Mouse (Mus musculus) spleen, postnatal 36 days (tissue): Measurements from ENCODE around the gene Gpd2.

Source experiments
- DNase-seq, 2 experiments: peaks; one replicate each; pipeline ENCODE4 v3.0.0; 2022; ENCODE audit warnings: low spot score in 2 of 2, mixed read lengths in 1 of 2

The Gpd2 gene

DNA sequence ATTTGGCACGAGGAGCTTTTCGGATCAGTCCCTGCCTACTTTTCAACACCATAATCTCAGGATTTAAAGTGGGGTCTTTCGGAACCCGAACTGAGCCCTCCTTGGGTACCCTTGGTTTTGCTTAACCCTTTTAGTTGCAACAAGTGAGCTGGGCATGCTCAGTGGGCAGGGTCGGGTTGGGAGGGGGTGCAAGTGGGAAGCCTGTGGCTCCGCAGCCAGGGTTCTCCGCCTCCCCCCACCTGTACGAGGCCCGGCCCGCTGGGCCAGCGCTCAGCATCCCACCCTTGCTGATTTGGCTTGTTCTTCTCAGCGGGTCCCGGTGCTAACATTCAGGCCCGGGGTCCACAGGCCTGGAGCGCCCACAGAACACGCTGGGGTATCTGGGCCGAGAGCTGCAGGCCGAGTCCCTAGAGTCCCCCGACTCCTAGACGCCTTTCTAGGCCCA, at the start of gene Gpd2:
Gene Gpd2 (plus strand): TSS at position 161 of the 445 bp plus-strand sequence.
- no peak for DNase-seq

DNA sequence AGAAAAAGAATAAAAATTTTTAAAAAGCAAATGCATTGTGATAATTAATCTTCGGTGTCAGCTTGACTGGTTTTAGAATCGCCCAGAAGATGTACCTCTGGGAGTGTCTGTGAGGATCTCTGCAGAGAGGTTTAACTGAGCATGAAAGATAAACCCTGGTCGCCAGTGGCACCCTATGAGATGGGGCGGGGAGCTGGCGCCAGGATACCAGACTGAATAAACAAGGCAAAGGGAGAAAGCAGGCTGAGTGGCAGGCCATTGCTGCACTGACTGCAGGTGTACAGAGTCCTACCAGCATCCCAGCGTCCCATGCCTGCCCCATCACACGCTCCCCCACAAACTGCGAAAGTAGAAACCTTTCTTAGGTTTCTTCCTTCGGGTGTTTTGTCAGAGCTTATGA, 49.2 kb upstream of the Gpd2 start:
- no peak for DNase-seq

DNA sequence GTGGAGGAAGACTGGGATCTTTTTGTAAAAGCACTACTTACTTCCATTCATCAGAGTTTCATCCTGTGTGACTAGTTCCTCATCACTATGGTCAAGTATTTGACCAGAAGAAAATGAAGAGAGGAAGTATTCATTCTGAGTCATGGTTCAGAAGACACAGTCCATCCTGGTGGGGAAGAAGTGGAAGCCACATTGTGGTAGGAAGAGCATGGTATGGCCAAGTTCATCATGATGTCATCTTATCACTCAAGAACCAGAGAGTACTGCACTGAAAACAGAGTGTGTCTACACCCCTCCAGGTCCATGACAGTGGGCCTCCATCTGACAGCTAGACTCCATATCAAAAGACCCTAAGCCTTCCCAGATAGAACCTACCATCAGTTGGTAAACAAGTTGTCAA, 46.6 kb upstream of the Gpd2 start:
- no peak for DNase-seq

DNA sequence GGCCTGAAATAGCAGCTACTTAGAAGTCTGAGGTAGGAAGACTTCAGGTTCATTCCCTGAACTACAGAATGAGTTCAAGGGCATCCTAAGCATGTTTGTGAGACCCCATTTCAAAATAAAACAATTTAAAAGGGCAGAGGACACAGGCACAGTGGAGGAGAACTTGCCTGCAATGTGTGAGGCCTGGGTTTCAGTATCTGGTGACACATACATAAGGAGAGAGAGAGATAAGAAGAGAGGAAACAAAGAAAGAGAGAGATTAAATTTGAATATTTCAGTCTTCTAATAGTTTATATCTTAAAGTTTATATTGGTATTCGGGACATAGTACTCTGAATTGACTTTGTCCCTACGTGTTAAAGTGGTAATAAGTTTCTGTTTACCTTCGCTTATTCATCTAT, 38.4 kb upstream of the Gpd2 start:
- no peak for DNase-seq

DNA sequence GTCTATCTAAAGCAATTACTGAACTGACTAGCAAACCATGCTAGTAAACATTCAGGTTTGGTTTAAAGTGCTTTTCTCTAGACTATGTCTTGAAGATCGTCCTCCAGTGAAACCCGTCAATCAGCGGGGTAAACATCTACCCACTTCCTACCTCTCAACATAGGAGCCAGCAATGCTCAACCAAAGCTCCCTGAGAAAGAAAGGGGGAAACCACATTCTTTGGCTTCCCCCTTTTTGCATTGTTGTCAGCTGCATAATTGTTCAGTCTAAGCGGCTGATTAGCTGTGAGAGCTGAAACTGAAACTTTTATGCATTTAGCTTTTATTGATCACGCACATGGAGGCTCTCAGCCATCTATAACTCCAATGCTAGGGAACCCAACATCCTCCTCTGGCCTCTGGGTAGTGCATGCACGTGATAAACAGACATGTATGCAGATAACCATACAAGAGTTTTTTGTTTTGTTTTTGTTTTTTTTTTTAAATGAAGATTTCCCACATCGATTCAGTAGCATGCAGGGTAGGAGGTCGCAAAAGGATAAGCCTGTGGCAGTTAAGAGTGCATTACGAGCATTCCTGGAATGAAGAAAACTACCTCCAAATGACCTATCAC, 28.9 kb upstream of the Gpd2 start:
- DNase-seq: no peak

DNA sequence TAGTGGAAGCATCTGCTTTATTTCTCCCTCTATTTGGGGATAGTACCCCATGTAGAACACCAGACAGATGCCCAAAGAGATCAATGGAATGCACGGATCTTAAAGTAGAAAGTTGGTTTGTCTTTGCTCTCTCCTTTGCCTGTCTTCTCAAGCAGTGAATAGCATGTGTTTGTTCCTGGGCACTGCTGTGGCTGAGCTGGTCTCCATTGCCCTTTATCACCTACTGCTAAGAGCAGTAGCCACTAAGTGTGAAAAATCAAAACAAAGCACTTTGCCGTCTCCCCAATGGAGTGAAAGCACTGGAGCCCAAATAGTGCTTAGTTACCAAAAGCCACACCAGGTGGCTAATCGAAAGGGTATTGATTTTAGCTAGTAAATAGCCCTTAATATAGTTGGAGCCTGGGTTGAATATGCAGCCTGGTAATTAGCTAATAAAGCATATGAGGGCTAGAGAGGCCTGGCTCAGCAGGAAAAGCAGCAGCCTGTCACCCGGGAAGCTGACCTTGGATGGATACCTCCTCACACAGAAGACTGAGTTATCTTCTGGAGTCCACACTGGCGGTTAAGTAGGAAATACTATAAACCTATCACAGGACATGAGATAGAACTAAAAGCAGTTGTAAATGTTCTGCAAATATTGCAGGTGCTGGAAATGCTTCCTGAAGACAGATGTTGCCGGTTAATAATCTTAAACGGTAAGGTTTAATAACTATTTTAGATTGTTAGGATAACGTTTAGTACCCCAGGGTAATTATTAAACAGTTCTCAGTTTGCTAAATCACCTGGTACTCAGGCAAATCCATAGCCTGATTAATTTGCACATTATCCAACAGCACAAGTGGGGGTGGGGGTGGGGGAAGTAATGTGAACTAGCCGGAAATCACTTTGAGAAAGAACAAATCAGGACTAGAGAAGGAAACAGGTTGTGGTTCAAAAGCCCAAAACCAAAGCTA, 26.1 kb upstream of the Gpd2 start:
- no peak for DNase-seq

DNA sequence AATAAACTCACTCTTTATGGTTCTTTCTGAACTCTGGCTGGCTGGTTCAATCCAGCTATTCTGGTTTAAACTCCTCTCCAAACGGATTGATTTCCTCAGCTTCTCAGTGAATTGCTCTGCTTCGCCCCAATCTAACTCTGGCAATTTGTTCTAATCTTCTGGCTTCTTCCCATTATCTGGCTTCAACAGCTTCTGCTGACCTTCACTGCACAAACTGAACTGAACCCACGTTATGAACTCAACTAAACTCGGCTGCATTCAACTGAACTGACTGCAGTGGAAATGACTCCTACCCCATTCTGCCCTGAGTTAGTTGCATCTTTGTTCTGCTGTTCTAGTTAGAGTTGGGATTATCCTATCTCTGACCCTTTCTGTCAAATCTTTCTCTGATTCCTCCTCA, 24.1 kb upstream of the Gpd2 start:
- DNase-seq: no peak

DNA sequence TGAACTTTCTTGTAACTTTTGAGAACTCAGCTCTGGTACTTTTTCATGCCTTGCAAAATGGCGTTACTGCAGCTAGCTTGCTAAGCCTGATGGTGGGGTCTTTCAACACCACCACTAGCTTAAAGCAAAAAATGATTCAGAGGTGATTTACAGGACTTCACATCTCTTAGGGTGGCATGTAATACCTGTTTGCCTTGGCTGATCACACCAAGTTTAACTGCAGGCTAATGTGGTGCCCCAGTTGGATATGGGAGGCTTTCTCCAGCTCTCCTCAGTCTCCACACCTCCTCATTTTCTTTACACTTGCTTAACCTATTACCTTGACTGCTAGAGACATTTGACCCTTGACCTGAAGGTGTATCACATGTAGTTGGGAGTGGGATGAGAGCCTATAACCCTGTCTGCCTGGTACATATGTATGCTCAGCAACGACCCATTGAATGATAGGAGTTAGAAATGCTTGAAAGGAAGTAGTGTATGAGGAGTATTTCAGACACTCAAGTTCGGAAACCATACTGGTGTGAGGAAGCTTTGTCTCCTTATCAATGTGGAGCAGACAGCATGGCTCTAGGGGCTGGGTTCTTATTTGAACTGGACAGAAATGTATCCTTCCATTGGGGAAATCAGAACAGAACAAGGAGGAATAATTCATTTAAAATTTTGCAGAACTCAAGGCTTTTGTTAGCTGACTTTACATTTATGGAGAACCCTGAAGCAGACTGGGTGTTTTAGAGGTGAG, 14.0 kb upstream of the Gpd2 start:
- DNase-seq: no peak

DNA sequence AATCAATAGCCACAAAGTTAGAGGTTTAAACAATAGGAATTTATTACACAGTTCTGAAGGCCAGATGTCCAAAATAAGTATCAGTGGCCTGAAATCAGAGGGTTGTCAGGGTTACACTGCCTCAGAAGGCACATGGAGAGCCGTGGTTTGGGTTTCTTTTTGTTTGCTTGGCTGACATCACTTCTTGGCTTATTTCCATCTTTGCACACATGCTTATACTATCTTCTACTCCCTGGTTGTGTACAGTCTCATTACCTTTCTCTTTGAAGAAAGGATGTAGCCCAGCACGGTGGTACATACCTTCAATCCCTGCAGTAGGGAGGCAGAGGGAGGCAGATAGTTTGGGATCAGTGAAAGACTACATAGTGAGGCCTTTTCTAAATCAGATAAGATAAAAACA, 12.2 kb upstream of the Gpd2 start:
- no peak for DNase-seq

DNA sequence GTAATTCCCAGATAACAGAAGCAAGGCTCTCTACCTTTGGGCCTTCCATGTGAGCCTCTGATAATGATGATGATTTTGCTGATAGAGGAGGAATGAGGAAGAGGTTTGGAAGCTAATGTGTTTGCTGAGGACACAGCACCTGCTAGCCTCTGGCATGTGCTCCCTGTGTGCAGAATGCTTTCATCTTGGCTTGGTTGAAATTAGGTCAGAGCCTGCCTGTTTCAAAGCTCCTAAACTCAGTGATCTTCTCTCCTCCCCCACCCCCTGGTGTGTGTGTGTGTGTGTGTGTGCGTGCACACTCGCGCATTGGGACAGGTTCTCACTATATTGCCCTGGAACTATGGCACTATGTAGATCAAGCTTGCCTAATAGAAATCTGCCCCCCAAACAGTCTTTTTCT, 10.0 kb upstream of the Gpd2 start:
- no peak for DNase-seq

DNA sequence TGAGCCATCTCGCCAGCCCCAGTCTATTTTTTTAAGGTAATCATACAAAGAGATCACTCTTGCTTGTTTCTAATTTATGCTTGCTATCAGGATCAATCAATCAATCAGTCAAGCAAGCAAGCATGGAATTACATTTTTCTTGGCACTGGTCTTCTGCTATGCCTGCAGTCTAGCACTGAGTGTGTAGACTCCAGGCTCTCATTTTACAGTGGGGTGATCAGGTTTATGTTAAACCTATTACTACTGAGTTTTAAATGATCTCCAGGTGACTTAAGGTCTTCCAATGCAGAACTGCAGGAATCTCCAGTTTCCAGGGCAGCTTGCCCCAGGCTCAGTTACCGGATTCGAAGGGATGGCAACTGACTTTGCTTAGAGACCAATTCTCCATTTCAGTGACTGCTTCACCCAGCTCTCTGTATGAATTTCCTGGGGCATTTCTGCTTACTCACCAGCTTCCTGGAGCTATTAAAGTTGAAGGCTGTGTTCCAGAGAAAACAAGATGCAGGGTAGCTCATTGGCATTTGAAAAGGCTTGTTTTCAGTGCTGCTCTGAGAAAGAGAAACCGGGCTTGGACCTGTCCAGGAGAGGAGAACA, 7.7 kb upstream of the Gpd2 start:
- no peak for DNase-seq

DNA sequence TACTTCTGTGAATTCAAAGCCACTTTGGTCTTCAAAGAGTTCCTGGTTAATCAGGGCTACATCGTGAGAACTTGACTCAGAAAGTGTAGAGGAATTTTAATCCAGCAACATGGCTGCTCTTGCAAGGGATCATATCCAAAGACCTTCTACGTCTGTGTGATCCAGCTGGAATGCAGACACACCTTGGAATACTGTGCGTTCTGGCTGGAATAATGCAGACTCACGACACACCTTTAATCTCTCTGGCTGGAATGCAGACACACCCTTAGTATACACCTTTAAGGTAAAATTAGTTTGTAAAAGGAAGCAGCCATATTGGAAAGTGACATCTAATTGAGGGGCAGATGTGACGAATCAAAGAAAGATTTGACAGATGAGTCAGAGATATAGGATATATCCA, 6.0 kb upstream of the Gpd2 start:
- DNase-seq: no peak

DNA sequence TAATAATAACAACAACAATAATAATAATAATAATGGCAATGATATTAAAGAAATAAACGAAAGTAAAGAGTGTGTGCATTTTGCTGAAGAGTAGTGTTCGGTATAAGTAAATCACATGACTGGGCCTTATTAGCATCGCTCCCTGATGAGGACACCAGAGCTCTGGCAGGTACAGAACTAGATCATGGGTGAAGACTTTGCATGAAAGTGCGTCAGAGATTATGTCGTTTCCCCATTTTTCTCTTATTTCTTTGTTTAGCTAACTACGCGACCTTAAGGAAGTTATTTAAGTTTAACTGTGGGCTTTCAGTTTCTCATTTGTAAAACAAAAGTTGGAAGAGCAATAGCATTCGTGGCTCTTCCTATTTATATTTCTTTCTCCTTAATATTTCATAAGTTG, 5.1 kb upstream of the Gpd2 start:
- no peak for DNase-seq

DNA sequence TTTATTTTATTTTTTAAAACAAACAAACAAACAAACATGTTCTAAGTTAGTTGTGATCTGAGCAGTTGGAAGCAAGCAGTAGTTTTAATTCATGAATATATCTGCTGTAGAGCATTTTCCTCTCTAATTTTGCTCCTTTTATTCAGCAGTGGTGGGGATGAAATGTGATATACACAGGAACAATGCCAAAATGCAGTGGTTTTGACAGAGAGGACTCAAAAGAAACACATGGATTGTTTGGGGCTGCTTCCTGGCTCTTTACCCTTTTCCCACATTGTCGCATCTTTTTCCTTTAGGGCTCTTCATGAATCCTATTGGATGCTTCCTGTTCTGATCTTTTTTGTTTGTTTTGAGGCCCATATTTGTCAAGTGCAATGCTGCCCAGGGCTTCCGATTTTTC, 1.2 kb upstream of the Gpd2 start:
- no peak for DNase-seq

DNA sequence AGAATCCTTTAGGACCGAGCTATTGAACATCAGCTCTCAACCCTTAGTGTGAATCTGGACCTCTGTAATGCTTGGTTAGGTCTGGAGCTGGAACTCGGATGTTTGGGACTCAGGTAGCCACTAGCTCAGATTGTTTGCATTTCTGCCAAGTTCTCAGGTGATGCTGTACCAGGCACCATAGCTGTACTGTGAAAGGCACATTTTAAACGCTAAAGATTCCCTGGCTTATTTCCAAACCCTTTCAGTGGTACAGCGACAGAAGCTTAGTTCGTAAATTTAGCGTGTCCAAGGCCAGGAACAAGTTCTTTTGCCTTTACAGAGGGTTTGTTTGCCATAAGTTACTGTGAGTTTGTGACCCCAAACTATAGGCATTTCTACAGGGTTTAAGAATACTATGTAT, 409 bp upstream of the Gpd2 start:
- DNase-seq: no peak

DNA sequence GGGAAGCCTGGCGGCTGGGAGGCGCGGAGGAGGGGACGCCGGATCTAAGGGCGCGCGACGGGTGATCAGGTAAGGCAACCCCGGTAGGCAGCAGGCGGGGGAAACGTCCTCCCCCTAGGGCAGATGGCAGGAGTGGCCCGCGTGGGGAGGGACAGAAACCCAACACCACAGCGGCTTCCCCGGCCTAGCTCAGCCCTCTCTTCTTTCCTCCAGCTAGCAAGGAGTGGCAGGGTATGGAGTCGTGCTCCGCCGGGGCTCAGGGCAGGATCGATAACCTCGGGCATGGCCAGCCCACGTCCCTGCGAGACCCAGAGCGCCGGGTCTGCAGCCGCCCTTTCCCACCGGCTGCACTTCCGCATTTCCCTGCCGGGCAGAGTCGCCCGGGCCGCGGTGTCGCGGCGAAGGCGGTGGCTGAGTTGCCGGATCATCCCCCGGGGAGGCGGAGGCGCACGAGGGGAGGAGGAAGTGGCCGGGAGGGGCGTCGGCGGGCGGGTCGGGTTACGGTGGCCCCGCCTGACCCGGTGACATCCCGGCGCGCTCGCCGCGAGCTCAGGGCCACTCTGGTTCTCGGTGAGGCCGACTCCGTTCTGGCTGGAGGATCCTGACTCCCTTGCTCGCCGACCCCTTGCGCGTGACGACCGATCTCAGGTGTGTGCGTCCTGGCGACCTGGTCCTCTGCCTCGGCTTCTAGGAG, 632 bp downstream of the Gpd2 start:
- peak; percentile 92 to 93 for DNase-seq

DNA sequence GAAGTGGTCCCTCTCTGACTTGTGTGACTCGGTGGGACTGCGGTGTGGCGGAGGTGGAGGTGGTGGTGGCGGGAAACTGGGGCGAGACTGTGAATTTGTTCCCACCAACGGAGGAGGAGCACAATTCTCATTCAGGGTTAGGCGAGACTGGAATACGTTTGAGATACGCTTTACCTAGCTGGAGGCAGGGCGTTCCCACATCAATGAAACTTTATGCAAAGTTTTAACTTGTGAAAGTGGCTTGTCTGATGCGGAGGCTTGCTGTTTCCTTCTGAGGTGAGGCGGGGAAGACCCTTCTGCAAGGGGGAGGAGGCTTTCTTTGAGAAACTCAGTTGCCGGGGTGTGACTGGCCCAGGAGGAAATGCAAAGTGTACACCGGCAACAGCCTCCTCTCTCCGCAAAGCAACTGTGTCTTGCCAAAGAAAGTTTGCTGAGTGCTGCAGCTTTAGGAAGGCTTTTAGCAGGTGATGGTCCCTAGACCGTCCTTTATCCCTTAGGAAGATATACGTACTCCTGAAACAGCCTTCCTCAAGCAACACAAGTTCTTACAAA, 1.3 kb downstream of the Gpd2 start:
- peak; percentile 86 for DNase-seq

DNA sequence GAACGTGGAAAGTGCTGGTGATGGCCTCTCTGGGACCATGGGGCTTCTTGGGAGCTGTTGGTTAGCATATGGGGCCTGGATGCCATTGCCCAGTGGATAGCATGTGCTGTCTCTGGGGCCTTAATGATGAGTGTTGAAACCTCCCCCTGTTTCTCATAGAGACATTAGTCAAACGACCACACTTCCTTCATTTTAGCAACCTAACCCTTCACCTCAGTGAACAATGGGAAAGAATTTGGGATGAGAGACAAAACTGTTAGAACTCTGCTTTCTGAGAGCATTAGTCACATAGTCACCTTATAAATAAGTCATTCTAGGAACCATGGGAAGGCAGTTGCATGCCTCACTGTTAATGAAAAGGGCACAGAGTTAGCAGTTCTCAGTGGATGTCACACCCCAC, 1.9 kb downstream of the Gpd2 start:
- DNase-seq: no peak

DNA sequence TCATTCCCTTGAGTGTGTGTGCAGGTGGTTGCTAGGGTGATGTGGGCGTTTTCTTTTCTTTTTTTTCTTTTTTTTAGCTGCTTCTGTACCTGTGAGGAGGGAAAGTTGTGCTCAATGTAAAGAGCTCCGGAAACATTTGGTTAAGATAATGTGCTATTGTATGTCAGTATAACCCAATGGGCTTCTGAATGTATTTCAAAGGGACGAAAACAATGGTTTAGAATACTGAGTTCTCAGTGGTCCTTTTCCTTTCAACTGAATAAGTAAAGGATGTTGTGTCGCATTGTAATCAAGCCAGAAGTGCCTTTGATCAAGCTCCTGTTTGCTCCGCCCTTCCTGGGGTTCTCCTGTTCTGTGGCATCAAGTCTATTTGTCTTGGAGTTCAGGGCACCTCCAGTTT, 6.6 kb downstream of the Gpd2 start:
- no peak for DNase-seq

DNA sequence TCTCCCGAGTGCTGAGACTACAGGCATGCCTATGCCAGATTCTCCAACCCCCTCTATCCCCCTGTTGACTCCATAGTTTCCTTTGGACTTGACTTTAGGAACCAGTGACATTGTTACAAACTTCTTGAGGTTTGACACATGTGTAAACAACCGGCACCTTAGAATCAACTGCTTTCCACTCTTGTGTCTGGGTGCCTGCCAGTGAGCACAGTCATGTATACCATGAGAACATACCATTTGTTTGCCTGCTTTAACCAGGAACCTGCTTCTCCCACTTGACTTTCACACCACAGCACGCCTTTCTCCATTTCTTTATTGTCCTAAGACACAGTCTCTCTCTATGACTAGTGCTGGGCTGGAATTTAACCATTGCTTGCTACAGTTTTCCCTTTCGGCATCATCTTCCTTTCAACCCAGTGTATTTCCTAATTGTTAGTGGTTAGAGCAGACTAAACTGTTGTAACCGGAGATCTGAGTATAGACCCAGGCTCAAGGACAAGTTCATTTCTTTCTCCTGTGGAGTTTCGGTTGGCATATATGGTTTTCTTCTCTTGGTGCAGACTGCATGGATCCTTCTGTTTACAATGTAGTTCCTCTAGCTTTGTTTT, 8.4 kb downstream of the Gpd2 start:
- no peak for DNase-seq

DNA sequence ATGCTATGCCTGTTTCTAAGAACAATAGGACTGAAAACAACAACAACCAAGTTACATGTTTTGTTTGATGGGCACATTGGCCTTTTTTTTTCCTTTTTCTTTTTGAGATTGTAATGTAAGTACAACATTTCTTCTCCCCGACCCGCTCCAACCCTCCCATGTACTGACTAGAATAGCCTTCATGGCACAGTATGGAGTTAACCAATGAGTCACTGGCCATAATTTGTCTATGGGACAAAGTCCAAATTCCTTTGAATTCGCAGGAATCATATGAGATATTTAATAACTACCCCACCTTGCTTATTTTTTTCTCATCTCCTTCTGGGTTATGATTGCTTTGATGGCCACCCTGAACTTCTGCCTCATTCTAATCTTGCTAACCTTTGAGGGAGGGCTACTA, 12.7 kb downstream of the Gpd2 start:
- DNase-seq: no peak
